Mouse (Mus musculus): ENCODE measurements around the gene Gm42421. TPM values are rescaled to one million over a fixed set of nuclear protein-coding genes. Genes with fewer than 3 reads are reported as not detected.

Gm42421 gene
- polyA plus RNA-seq (2015; fragmentation: Nextera tagmentation; extraction: Ambion mirVana) = 1.9 and 2.4 TPM in 2 replicates

GRCm38 (mm10) chr5:143927875-143928274, at the start of gene Gm42421:
Gm42421 (plus strand) TSS chr5:143928175.
- WGBS = 94% methylated on average over 8 of the region's 8 CpGs
- no peaks in the 10 kb centered on the region for H3K9me3 ChIP-seq
- no peak within 1 kb of the TSS for H3K4me2 ChIP-seq
- no peak for ATAC-seq (ENCODE audit: low FRiP score)
- no peak within 1 kb of the TSS for H3K9ac ChIP-seq
- H3K4me3 ChIP-seq = no peak within 1 kb of the TSS
- no peaks in the 10 kb centered on the region for H3K27me3 ChIP-seq
- H3K36me3 ChIP-seq = peaks cover 88% of the 10 kb centered on the region
- H3K4me1 ChIP-seq (replicated peaks) = peaks cover 2% of the 10 kb centered on the region; the same call in 1 of the 2 replicates
- no peak within 1 kb of the TSS for H3K27ac ChIP-seq

- Histone ChIP-seq H3K27me3 (no peaks in the 10 kb centered on the region), H3K9me3 (no peaks in the 10 kb centered on the region), H3K4me2 (no peak overlapping the region), H3K4me1 (replicated peaks) (no peaks in the 10 kb centered on the region), H3K4me3 (no peak overlapping the region), H3K36me3 (peaks cover 99% of the 10 kb centered on the region), H3K9ac (no peak overlapping the region), H3K27ac (no peak overlapping the region)
- 97% methylated on average over 3 of the region's 3 CpGs for WGBS
- no peak for ATAC-seq (ENCODE audit: low FRiP score)
Observed at GRCm38 (mm10) chr5:143885274-143885673, 42.7 kb upstream of the Gm42421 start.

DNA sequence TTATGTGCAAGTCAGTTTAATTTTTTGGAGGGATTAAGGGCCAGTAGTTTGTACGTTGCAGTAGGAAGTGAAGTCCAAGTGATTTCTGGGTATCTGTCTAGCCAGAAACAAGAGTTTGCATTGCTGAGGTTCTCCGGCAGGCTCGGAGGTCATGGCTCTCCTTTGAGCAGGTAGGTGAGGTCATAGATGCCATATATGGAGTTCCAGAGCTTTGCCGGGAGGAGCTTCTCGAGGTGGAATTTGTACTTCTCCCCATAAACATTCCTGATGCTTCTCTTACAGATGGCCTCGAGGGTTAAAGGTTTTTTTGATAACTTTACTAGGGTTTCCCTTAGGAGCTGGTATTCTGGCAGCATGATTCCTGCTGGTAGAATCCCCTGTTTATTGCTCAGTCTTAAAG, 37.2 kb upstream of the Gm42421 start:
- 92% methylated on average over 6 of the region's 6 CpGs for WGBS
- peaks cover 95% of the 10 kb centered on the region for H3K36me3 ChIP-seq
- H3K27ac ChIP-seq = no peak overlapping the region
- no peaks in the 10 kb centered on the region for H3K9me3 ChIP-seq
- H3K4me2 ChIP-seq = no peak overlapping the region
- H3K4me1 ChIP-seq (replicated peaks) = no peaks in the 10 kb centered on the region
- H3K4me3 ChIP-seq = no peak overlapping the region
- H3K9ac ChIP-seq = no peak overlapping the region
- H3K27me3 ChIP-seq = no peaks in the 10 kb centered on the region
- no peak for ATAC-seq (ENCODE audit: low FRiP score)

GRCm38 (mm10) chr5:143892255-143892886, 35.6 kb upstream of the Gm42421 start:
- Histone ChIP-seq H3K9me3 (no peaks in the 10 kb centered on the region), H3K36me3 (peaks cover 91% of the 10 kb centered on the region)
- WGBS = 78% methylated on average over 9 of the region's 9 CpGs

DNA sequence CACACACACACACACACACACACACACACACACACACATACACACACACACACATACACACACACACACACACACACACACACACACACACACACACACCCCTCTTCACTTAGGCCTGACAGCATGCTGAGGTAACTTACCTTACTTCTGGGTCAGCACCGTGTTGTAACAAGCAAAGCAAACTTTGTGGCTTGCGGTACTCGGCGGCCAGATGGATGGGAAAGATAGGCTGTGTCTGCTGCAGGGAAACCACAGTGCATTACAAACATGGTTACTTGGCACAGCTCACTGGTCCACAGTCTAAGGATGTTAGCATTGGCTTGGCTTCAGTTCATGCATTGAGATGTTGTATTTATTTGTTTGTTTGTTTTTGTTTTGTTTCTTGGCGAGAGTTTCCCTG, 34.6 kb upstream of the Gm42421 start:
- no peak overlapping the region for H3K9ac ChIP-seq
- WGBS = 88% methylated on average over 5 of the region's 5 CpGs
- H3K36me3 ChIP-seq = peaks cover 91% of the 10 kb centered on the region
- no peak overlapping the region for H3K27ac ChIP-seq
- H3K4me3 ChIP-seq = no peak overlapping the region
- no peak overlapping the region for H3K4me2 ChIP-seq
- H3K27me3 ChIP-seq = no peaks in the 10 kb centered on the region
- H3K4me1 ChIP-seq (replicated peaks) = no peaks in the 10 kb centered on the region
- H3K9me3 ChIP-seq = no peaks in the 10 kb centered on the region
- no peak for ATAC-seq (ENCODE audit: low FRiP score)

More at GRCm38 (mm10) chr5:143892255-143892886, 35.6 kb upstream of the Gm42421 start:
- Histone ChIP-seq H3K9ac (no peak overlapping the region), H3K4me2 (no peak overlapping the region), H3K4me1 (replicated peaks) (no peaks in the 10 kb centered on the region), H3K27me3 (no peaks in the 10 kb centered on the region), H3K27ac (no peak overlapping the region), H3K4me3 (no peak overlapping the region)
- no peak for ATAC-seq (ENCODE audit: low FRiP score)

DNA sequence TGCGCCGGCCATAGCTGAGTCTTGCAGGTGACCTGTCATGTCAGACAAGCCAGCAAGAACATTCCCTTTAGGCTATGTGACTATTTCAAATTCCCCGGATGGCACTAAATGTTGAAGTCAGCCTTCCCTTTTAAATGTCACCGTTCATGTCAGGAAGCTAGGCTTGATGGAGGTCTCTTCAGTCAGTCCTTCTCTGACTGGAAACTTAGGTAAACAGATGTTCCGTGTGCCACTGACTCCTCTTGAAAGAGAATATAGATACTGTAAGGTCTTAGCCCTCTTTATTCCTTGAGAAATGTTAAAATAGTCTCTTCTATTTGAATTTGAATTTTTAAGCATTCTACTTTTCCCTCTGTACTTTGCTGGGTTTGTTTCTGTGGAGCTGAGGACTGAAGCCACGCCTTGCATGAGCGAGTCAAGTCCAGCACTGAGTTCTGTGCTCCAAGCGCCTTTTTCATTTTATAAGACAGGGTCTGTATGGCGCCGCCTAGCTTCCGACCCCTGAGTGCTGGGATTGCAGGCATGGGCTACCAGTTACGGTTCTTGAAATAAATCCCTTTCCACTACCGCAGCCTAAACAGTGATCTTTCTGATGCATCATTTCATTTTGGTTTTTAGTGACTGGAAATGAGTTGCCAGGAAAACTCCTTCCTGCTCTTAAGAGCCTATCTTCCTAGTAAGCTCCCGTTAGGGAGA, 30.2 kb upstream of the Gm42421 start, which contains the start of gene Ankrd61:
Ankrd61 (minus strand) TSS at position 51 of the 696 bp plus-strand sequence.
- Histone ChIP-seq H3K4me1 (replicated peaks) (no peaks in the 10 kb centered on the region), H3K4me3 (no peak within 1 kb of the TSS), H3K9ac (no peak within 1 kb of the TSS), H3K4me2 (no peak within 1 kb of the TSS), H3K27me3 (no peaks in the 10 kb centered on the region), H3K9me3 (no peaks in the 10 kb centered on the region), H3K27ac (no peak within 1 kb of the TSS), H3K36me3 (peaks cover 91% of the 10 kb centered on the region)
- no peak for ATAC-seq (ENCODE audit: low FRiP score)
- 88% methylated on average over 14 of the region's 14 CpGs for WGBS

DNA sequence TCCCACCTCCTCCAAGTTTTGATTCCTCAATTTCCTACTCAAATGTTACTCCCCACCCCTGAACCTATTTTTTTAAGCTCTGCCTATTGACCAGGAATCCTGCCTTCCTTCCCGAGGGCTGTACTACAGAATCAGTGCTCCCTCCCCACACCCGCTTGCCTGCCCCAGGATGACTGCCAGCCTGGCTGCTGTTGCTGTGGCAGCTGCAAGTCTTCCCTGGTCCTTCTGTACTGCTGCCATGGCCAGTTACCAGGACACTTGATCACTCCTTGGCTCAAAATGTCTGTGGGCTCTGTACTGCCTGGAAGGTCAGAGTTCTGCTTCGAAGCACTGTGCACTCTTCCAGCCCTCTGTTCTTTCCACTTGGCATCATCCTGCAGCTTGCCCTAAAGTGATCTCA, 25.9 kb upstream of the Gm42421 start:
- Histone ChIP-seq H3K36me3 (peaks cover 93% of the 10 kb centered on the region), H3K9ac (no peak overlapping the region), H3K9me3 (no peaks in the 10 kb centered on the region), H3K4me2 (no peak overlapping the region), H3K4me1 (replicated peaks) (no peaks in the 10 kb centered on the region), H3K4me3 (no peak overlapping the region), H3K27ac (no peak overlapping the region), H3K27me3 (no peaks in the 10 kb centered on the region)
- ATAC-seq (ENCODE audit: low FRiP score) = no peak
- 84% methylated on average over 3 of the region's 3 CpGs for WGBS

DNA sequence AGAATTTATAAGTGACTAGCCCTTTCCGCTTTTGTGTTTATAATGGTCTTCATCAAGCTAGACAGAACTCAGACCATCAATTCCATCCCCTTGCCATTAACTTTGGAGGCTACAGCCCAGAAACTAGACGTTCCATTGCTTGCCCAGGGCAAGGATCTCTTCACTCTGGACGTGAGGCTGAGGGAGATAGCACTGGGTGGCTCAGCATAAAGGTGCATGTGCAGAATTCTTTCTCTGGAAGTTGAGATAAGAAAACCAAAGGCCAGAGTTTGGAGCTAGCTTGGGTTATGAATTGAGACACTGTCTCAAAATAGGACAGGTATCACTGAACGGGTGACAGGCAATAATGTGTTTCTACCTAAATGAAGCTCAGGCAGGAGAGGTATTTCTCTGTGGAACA, 24.2 kb upstream of the Gm42421 start:
- Histone ChIP-seq H3K36me3 (peaks cover 79% of the 10 kb centered on the region), H3K4me1 (replicated peaks) (peaks cover 16% of the 10 kb centered on the region), H3K27ac (no peak overlapping the region), H3K9me3 (no peaks in the 10 kb centered on the region), H3K4me2 (no peak overlapping the region), H3K27me3 (no peaks in the 10 kb centered on the region), H3K9ac (no peak overlapping the region), H3K4me3 (no peak overlapping the region)
- no peak for ATAC-seq (ENCODE audit: low FRiP score)
- WGBS = 92% methylated on average over 4 of the region's 4 CpGs

GRCm38 (mm10) chr5:143906429-143906828, 21.5 kb upstream of the Gm42421 start:
- H3K9me3 ChIP-seq = no peaks in the 10 kb centered on the region
- no peak overlapping the region for H3K9ac ChIP-seq
- H3K36me3 ChIP-seq = peaks cover 54% of the 10 kb centered on the region
- no peak for ATAC-seq (ENCODE audit: low FRiP score)
- H3K4me2 ChIP-seq = no peak overlapping the region
- no peak overlapping the region for H3K4me3 ChIP-seq
- H3K4me1 ChIP-seq (replicated peaks) = peaks cover 28% of the 10 kb centered on the region
- no peak overlapping the region for H3K27ac ChIP-seq
- 92% methylated on average over 8 of the region's 8 CpGs for WGBS
- no peaks in the 10 kb centered on the region for H3K27me3 ChIP-seq

DNA sequence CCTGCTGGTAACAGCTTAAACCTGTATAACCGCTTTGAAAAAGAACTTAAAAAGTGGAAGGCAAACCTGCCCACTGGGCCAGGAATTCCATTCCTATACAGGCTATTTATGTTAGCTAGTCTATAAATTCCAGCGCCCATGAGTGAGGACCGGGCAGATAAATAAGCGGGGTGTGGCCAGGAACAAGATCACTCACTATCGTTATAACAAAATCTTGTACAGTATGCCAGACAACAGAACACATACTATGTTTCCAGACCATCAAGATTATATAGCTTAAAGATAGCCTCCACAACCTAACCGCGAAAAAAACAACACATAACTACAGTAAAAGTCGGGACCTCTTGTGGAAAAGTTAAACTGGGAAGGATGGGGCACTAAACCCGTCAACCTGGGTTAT, 19.0 kb upstream of the Gm42421 start:
- 0 out of 2 replicates have a peak, but pooled peaks have one; percentile 0 for ATAC-seq (ENCODE audit: low FRiP score)
- Histone ChIP-seq H3K27me3 (no peaks in the 10 kb centered on the region), H3K27ac (peak overlapping the region; percentile 81), H3K9me3 (no peaks in the 10 kb centered on the region), H3K4me3 (peak overlapping the region; percentile 76), H3K4me2 (peak overlapping the region; percentile 77), H3K4me1 (replicated peaks) (peaks cover 28% of the 10 kb centered on the region), H3K36me3 (peaks cover 35% of the 10 kb centered on the region), H3K9ac (peak overlapping the region; percentile 81)
- WGBS = 3% methylated on average over 9 of the region's 9 CpGs

- H3K27ac ChIP-seq = peak within 1 kb of the TSS; percentile 81
- peak within 1 kb of the TSS; percentile 76 for H3K4me3 ChIP-seq
- H3K36me3 ChIP-seq = peaks cover 32% of the 10 kb centered on the region
- H3K4me1 ChIP-seq (replicated peaks) = peaks cover 28% of the 10 kb centered on the region
- peak within 1 kb of the TSS; percentile 82 for H3K4me2 ChIP-seq
- H3K9ac ChIP-seq = peak within 1 kb of the TSS; percentile 81
- no peaks in the 10 kb centered on the region for H3K27me3 ChIP-seq
- no peaks in the 10 kb centered on the region for H3K9me3 ChIP-seq
- WGBS = under 1% methylated on average over 70 of the region's 70 CpGs
- ATAC-seq (ENCODE audit: low FRiP score) = peak; percentile 100
Observed at GRCm38 (mm10) chr5:143909417-143910400, 18.3 kb upstream of the Gm42421 start, which contains the start of the genes Aimp2 and Pms2. Aimp2 (minus strand) TSS chr5:143909847. Pms2 (plus strand) TSS chr5:143909964.

- Histone ChIP-seq H3K4me3 (no peak overlapping the region), H3K36me3 (peaks cover 58% of the 10 kb centered on the region), H3K4me1 (replicated peaks) (peaks cover under 1% of the 10 kb centered on the region), H3K27ac (no peak overlapping the region), H3K9ac (no peak overlapping the region), H3K27me3 (no peaks in the 10 kb centered on the region), H3K9me3 (no peaks in the 10 kb centered on the region), H3K4me2 (no peak overlapping the region)
- 94% methylated on average over 9 of the region's 9 CpGs for WGBS
- no peak for ATAC-seq (ENCODE audit: low FRiP score)
Observed at GRCm38 (mm10) chr5:143916221-143916620, 11.8 kb upstream of the Gm42421 start.
